Mouse (Mus musculus) embryonic facial prominence, embryonic 13.5 days (tissue): ENCODE data around the gene Bub1. TPM values are rescaled to one million over a fixed set of nuclear protein-coding genes. Genes with fewer than 3 reads are reported as not detected.

ENCODE experiments used
- ATAC-seq: fragments of 200-750 bp; cut with Nextera tagmentation; 2 replicates; pipeline ENCODE4 v1.8.0; 2017; ENCODE audit warnings: low read depth; ENCODE audit not compliant: insufficient number of reproducible peaks, insufficient read depth, low FRiP score, low TSS enrichment
- H3K27ac ChIP-seq: fragments of 300-500 bp; sonication (generic); 2 replicates; pipeline ENCODE4 v1.5.1; 2015; ENCODE audit warnings: moderate library complexity, mild to moderate bottlenecking, inconsistent platforms
- H3K27me3 ChIP-seq: fragments of 300-500 bp; sonication (generic); 2 replicates; pipeline ENCODE4 v1.6.1; 2015; ENCODE audit warnings: mild to moderate bottlenecking, inconsistent platforms
- H3K36me3 ChIP-seq: fragments of 300-500 bp; sonication (generic); 2 replicates; pipeline ENCODE4 v1.6.1; 2015; ENCODE audit warnings: mild to moderate bottlenecking, inconsistent platforms
- H3K4me1 ChIP-seq: fragments of 300-500 bp; sonication (generic); 2 replicates; pipeline ENCODE4 v1.6.1; 2015; ENCODE audit warnings: inconsistent platforms
- H3K4me2 ChIP-seq: fragments of 300-500 bp; sonication (generic); 2 replicates; pipeline ENCODE4 v1.6.1; 2015; ENCODE audit warnings: moderate library complexity, mild to moderate bottlenecking, inconsistent platforms
- H3K4me3 ChIP-seq: fragments of 300-500 bp; sonication (generic); 2 replicates; pipeline ENCODE4 v1.5.1; 2015; ENCODE audit warnings: mild to moderate bottlenecking, inconsistent platforms
- H3K9ac ChIP-seq: fragments of 300-500 bp; sonication (generic); 2 replicates; pipeline ENCODE4 v1.6.1; 2015; ENCODE audit warnings: mild to moderate bottlenecking, inconsistent platforms
- H3K9me3 ChIP-seq: fragments of 300-500 bp; sonication (generic); 2 replicates; pipeline ENCODE4 v1.6.1; 2016; ENCODE audit warnings: inconsistent platforms
- WGBS: fragments of 180-500 bp; shearing (Covaris S2); methylation state at CpG from one replicate; pipeline ENCODE4 v1.1.7; 2015; ENCODE audit warnings: mixed read lengths; 5-methylcytosine and 5-hydroxymethylcytosine counted together
- polyA plus RNA-seq: library from polyadenylated mRNA; unstranded; fragments of >200 nt; fragmentation: Nextera tagmentation; extraction: Ambion mirVana; gene quantifications from 2 replicates; pipeline ENCODE4 v1.2.1, GENCODE M21; 2015

The Bub1 gene
- polyA plus RNA-seq, 1 experiment from 2014 or later, result 52.3 TPM

DNA sequence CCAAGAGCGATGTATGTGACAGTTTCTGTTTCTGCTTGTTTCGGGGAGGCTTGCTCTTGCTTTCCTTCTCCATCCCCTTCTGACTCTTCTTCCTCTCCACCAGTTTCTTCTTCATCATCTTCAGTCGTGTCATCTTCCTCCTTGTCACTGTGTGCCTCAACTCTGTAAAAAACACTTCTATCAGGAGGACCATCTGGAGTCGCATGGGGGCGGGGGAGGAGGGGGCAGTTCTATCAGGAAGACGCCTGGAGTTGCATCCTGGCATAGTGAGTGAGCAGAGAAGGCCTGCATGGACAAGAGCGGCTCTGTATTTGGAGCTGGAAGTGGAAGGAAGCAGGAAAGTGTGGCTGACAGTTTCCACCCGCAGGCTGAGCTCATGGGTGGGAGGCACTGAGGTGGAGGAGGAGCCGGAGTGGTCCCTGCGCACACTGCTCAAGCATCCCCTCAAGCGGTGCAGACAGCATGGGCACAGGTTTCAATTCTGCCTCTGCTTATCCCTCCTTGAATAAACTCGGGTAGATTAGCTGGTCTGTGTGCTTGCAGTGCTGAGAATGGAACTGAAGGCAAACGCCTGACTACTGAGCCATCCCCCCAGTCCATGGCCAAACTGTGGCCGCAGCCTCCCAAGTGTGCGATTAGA is 57.6 kb downstream of the Bub1 start:
- WGBS, result 33% methylated on average over 15 of the region's 15 CpGs
- Histone ChIP-seq H3K4me3 (no peak overlapping the region), H3K9ac (peak overlapping the region; percentile 32; the same call in 1 of the 2 replicates), H3K27ac (peak overlapping the region; percentile 33; the same call in 1 of the 2 replicates), H3K9me3 (no peaks in the 10 kb centered on the region), H3K4me2 (no peak overlapping the region), H3K4me1 (peaks cover 5% of the 10 kb centered on the region; the same call in 1 of the 2 replicates), H3K27me3 (no peaks in the 10 kb centered on the region), H3K36me3 (peaks cover 52% of the 10 kb centered on the region)
- no peak for ATAC-seq

- Histone ChIP-seq H3K4me3 (no peak overlapping the region), H3K4me1 (no peaks in the 10 kb centered on the region), H3K9me3 (no peaks in the 10 kb centered on the region), H3K27ac (no peak overlapping the region), H3K4me2 (no peak overlapping the region), H3K27me3 (no peaks in the 10 kb centered on the region), H3K9ac (no peak overlapping the region), H3K36me3 (peaks cover 49% of the 10 kb centered on the region)
- WGBS, result 88% methylated on average over 5 of the region's 5 CpGs
- no peak for ATAC-seq
Measured at GRCm38 (mm10) chr2:127761587-127761986, 70.1 kb downstream of the Bub1 start.

GRCm38 (mm10) chr2:127760429-127761000 is 71.2 kb downstream of the Bub1 start:
- Histone ChIP-seq H3K4me1 (no peaks in the 10 kb centered on the region), H3K9ac (no peak overlapping the region), H3K36me3 (peaks cover 56% of the 10 kb centered on the region), H3K9me3 (no peaks in the 10 kb centered on the region), H3K27me3 (no peaks in the 10 kb centered on the region), H3K4me2 (no peak overlapping the region), H3K4me3 (no peak overlapping the region), H3K27ac (no peak overlapping the region)
- ATAC-seq, result no peak
- 70% methylated on average over 10 of the region's 10 CpGs for WGBS

GRCm38 (mm10) chr2:127760014-127760413 is 71.7 kb downstream of the Bub1 start:
- ATAC-seq, result no peak
- Histone ChIP-seq H3K4me2 (no peak overlapping the region), H3K4me1 (no peaks in the 10 kb centered on the region), H3K27ac (no peak overlapping the region), H3K9me3 (no peaks in the 10 kb centered on the region), H3K36me3 (peaks cover 55% of the 10 kb centered on the region), H3K4me3 (no peak overlapping the region), H3K9ac (no peak overlapping the region), H3K27me3 (no peaks in the 10 kb centered on the region)
- WGBS, result 90% methylated on average over 6 of the region's 6 CpGs

- Histone ChIP-seq H3K27me3 (no peaks in the 10 kb centered on the region), H3K4me2 (no peak overlapping the region), H3K9me3 (no peaks in the 10 kb centered on the region), H3K36me3 (peaks cover 51% of the 10 kb centered on the region), H3K4me3 (no peak overlapping the region), H3K27ac (no peak overlapping the region), H3K4me1 (no peaks in the 10 kb centered on the region), H3K9ac (no peak overlapping the region)
- ATAC-seq, result no peak
- 92% methylated on average over 5 of the region's 5 CpGs for WGBS
Measured at GRCm38 (mm10) chr2:127759157-127759880, 72.3 kb downstream of the Bub1 start.

GRCm38 (mm10) chr2:127757171-127757570 is 74.5 kb downstream of the Bub1 start:
- ATAC-seq, result no peak
- WGBS, result 44% methylated on average over 8 of the region's 8 CpGs
- Histone ChIP-seq H3K4me1 (no peaks in the 10 kb centered on the region), H3K4me3 (no peak overlapping the region), H3K27ac (no peak overlapping the region), H3K4me2 (no peak overlapping the region), H3K36me3 (peaks cover 40% of the 10 kb centered on the region), H3K27me3 (no peaks in the 10 kb centered on the region), H3K9ac (no peak overlapping the region), H3K9me3 (no peaks in the 10 kb centered on the region)

DNA sequence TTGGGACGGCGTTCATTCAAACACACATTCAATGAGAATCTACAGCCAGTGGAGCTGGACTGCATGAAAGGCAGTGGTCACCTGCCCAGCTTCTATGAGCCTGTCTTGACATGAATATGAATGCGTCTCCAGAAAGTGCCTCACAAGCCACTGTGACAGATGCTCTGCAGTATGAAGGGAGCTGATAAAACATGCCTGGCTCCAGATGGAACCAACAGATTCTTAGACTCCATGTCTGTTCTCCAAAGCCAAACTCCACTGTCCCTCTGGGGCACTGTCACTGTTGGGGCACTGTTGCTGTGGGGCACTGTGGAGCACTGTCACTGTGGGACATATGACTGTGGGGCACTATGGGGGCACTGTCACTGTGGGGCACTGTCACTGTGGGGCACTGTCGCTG is 77.6 kb downstream of the Bub1 start:
- ATAC-seq, result no peak
- H3K9ac ChIP-seq, result no peak overlapping the region
- WGBS, result 90% methylated on average over 4 of the region's 4 CpGs
- no peaks in the 10 kb centered on the region for H3K4me1 ChIP-seq
- H3K4me3 ChIP-seq, result no peak overlapping the region
- H3K27ac ChIP-seq, result no peak overlapping the region
- H3K4me2 ChIP-seq, result no peak overlapping the region
- H3K9me3 ChIP-seq, result no peaks in the 10 kb centered on the region
- peaks cover 21% of the 10 kb centered on the region for H3K36me3 ChIP-seq
- no peaks in the 10 kb centered on the region for H3K27me3 ChIP-seq

- Histone ChIP-seq H3K27ac (no peak overlapping the region), H3K4me3 (no peak overlapping the region), H3K36me3 (peaks cover 13% of the 10 kb centered on the region), H3K27me3 (no peaks in the 10 kb centered on the region), H3K9me3 (no peaks in the 10 kb centered on the region), H3K4me1 (no peaks in the 10 kb centered on the region), H3K4me2 (no peak overlapping the region), H3K9ac (no peak overlapping the region)
- 73% methylated on average over 11 of the region's 11 CpGs for WGBS
- no peak for ATAC-seq
Measured at GRCm38 (mm10) chr2:127751849-127752610, 79.6 kb downstream of the Bub1 start.

Other genes starting within 250 kb of the Bub1 start
- gene Zfp661, start 244.8 kb downstream of the Bub1 start, polyA plus RNA-seq, result 6.0 and 6.8 TPM in 2 replicates
- 135 and 137 TPM in 2 replicates for gene Mrps5, start 244.6 kb downstream of the Bub1 start, polyA plus RNA-seq
- 1.9 and 2.1 TPM in 2 replicates for gene Mal, start 175.2 kb downstream of the Bub1 start, polyA plus RNA-seq
- 6.4 and 7.6 TPM in 2 replicates for gene Mall, start 101.9 kb downstream of the Bub1 start, polyA plus RNA-seq
- 28.4 and 31.3 TPM in 2 replicates for gene Nphp1, start 43.0 kb downstream of the Bub1 start, polyA plus RNA-seq
- gene Mtln, start 39.4 kb downstream of the Bub1 start, polyA plus RNA-seq, result 30.6 and 32.2 TPM in 2 replicates
- not detected in 2 replicates for gene Acoxl, start 7.0 kb upstream of the Bub1 start, polyA plus RNA-seq